Comparison of ENCODE assay signal across 8 mouse cellular contexts in genomic region chr15:40018047-40018791, GRCm38 (mm10).
DNase-seq lines count a peak whose midpoint lies in the region; ATAC-seq and TF ChIP-seq lines count a peak whose summit lies in the region.

No protein-coding gene starts in this region.

- H3K4me3 ChIP-seq in heart, adult 2 months = 0 out of 2 replicates have a peak overlapping the region, but pooled peaks have one; percentile 1
- H3K4me3 ChIP-seq in ES-Bruce4 (ENCODE audit: low read depth, low read length) = no peak overlapping the region
- H3K4me3 ChIP-seq in forebrain, embryonic 13.5 days = peak overlapping the region; percentile 9; the same call in 1 of the 2 replicates
- no peak overlapping the region for H3K4me3 ChIP-seq in liver, postnatal 0 days (ENCODE audit: low read depth, low read length)

- H3K9me3 ChIP-seq in ES-Bruce4 (replicated peaks; ENCODE audit: control insufficient read depth, insufficient read depth, low read length, poor library complexity, severe bottlenecking) = no peaks in the 10 kb centered on the region; the same call in 1 of the 2 replicates
- no peaks in the 10 kb centered on the region for H3K9me3 ChIP-seq in forebrain, embryonic 13.5 days (replicated peaks)
- H3K9me3 ChIP-seq in liver, postnatal 0 days (ENCODE audit: low read length) = no peaks in the 10 kb centered on the region

- DNase-seq in heart, adult 2 months = no peak
- no peak for DNase-seq in heart, postnatal 25 days (ENCODE audit: low spot score)
- no peak for DNase-seq in liver, postnatal 0 days
- no peak for DNase-seq in adipocyte (ENCODE audit: low spot score)
- DNase-seq in spleen, adult 18-20 months = no peak

- no peaks in the 10 kb centered on the region for H3K27me3 ChIP-seq in heart, adult 2 months (ENCODE audit: control insufficient read depth, insufficient read depth, low read length)
- no peaks in the 10 kb centered on the region for H3K27me3 ChIP-seq in ES-Bruce4 (ENCODE audit: control insufficient read depth, insufficient read depth, low read length, poor library complexity, severe bottlenecking)
- no peaks in the 10 kb centered on the region for H3K27me3 ChIP-seq in forebrain, embryonic 13.5 days
- no peaks in the 10 kb centered on the region for H3K27me3 ChIP-seq in liver, postnatal 0 days (ENCODE audit: insufficient read depth, low read length)

- TF ChIP-seq EP300 in heart, adult 2 months (IDR thresholded peaks at IDR 0.05; ENCODE audit: insufficient read depth, low read depth, low read length) = no peak
- no peak for TF ChIP-seq EP300 in ES-Bruce4 (IDR thresholded peaks at IDR 0.05; ENCODE audit: insufficient read depth, low read depth, low read length)
- no peak for TF ChIP-seq EP300 in liver, postnatal 0 days (IDR thresholded peaks at IDR 0.05; ENCODE audit: low read depth)

- H3K36me3 ChIP-seq in heart, adult 2 months (ENCODE audit: control insufficient read depth, insufficient read depth, low read length) = no peaks in the 10 kb centered on the region
- no peaks in the 10 kb centered on the region for H3K36me3 ChIP-seq in ES-Bruce4 (ENCODE audit: control insufficient read depth, insufficient read depth, low read length, poor library complexity, severe bottlenecking)
- no peaks in the 10 kb centered on the region for H3K36me3 ChIP-seq in forebrain, embryonic 13.5 days (ENCODE audit: poor library complexity, severe bottlenecking)
- no peaks in the 10 kb centered on the region for H3K36me3 ChIP-seq in liver, postnatal 0 days (replicated peaks; ENCODE audit: insufficient read depth, low read length)

- TF ChIP-seq POLR2A in heart, adult 2 months (IDR thresholded peaks at IDR 0.05; ENCODE audit: insufficient read depth, low read depth, low read length) = no peak
- TF ChIP-seq POLR2A in ES-Bruce4 (IDR thresholded peaks at IDR 0.05; ENCODE audit: insufficient read depth, low read length) = no peak

- H3K9ac ChIP-seq in heart, adult 2 months (ENCODE audit: low read depth, low read length) = no peak overlapping the region
- H3K9ac ChIP-seq in ES-Bruce4 (ENCODE audit: low read depth, poor library complexity, severe bottlenecking) = no peak overlapping the region
- H3K9ac ChIP-seq in forebrain, embryonic 13.5 days = no peak overlapping the region
- no peak overlapping the region for H3K9ac ChIP-seq in liver, postnatal 0 days (replicated peaks)

- no peak for TF ChIP-seq CTCF in heart, adult 2 months (IDR thresholded peaks at IDR 0.05)
- TF ChIP-seq CTCF in ES-Bruce4 (IDR thresholded peaks at IDR 0.05; ENCODE audit: low read depth, low read length) = no peak
- no peak for TF ChIP-seq CTCF in liver, postnatal 0 days (IDR thresholded peaks at IDR 0.05; ENCODE audit: low read depth)

- WGBS in heart, adult 2 months = 14% methylated on average over 12 of the region's 12 CpGs
- 10% methylated on average over 12 of the region's 12 CpGs for WGBS in forebrain, embryonic 13.5 days
- WGBS in liver, postnatal 0 days (ENCODE audit: insufficient replicate concordance) = 28% methylated on average over 12 of the region's 12 CpGs

- intact Hi-C loops in heart, adult 2 months (cut with DNase I) = no loop called here
- intact Hi-C loops in heart, postnatal 25 days (cut with DNase I) = no loop called here

- H3K4me2 ChIP-seq in forebrain, embryonic 13.5 days = peak overlapping the region; percentile 36
- H3K4me2 ChIP-seq in liver, postnatal 0 days (ENCODE audit: low read depth, low read length) = peak overlapping the region; percentile 14; the same call in 1 of the 2 replicates

- ATAC-seq in forebrain, embryonic 13.5 days = no peak; the same call in 1 of the 2 replicates
- ATAC-seq in liver, postnatal 0 days = no peak
- ATAC-seq in activated CD4-positive, CD25-positive, alpha-beta regulatory T cell, adult 4 months = no peak

- no peaks in the 10 kb centered on the region for H3K4me1 ChIP-seq in heart, adult 2 months (ENCODE audit: control insufficient read depth, insufficient read depth, low read length)
- peaks cover 3% of the 10 kb centered on the region for H3K4me1 ChIP-seq in ES-Bruce4 (ENCODE audit: control insufficient read depth, insufficient read depth, low read length)
- H3K4me1 ChIP-seq in forebrain, embryonic 13.5 days = peaks cover 21% of the 10 kb centered on the region
- peaks cover 3% of the 10 kb centered on the region; the same call in 1 of the 2 replicates for H3K4me1 ChIP-seq in liver, postnatal 0 days (ENCODE audit: insufficient read depth)

- H3K27ac ChIP-seq in heart, adult 2 months = no peak overlapping the region
- H3K27ac ChIP-seq in ES-Bruce4 (ENCODE audit: insufficient read depth, low read length) = peak overlapping the region; percentile 70
- no peak overlapping the region for H3K27ac ChIP-seq in forebrain, embryonic 13.5 days
- H3K27ac ChIP-seq in liver, postnatal 0 days (ENCODE audit: low read depth) = no peak overlapping the region

- H3K79me2 ChIP-seq in heart, adult 2 months (replicated peaks; ENCODE audit: control insufficient read depth, insufficient read depth, low read length) = no peaks in the 10 kb centered on the region

Comparison
In these comparisons a context has a peak if more than half of its experiments do, and no peak if none do; other contexts are left out.
1. H3K4me3 ChIP-seq: peak in heart, adult 2 months (single experiment) and forebrain, embryonic 13.5 days (single experiment); none in ES-Bruce4 (single experiment) and liver, postnatal 0 days (single experiment).